Mouse (Mus musculus) limb, embryonic 14.5 days (tissue): ENCODE results near the gene Slc25a11. TPM values are rescaled to one million over a fixed set of nuclear protein-coding genes. Genes with fewer than 3 reads are reported as not detected.

Experiments
- ATAC-seq: fragments of 200-750 bp; cut with Nextera tagmentation; 2 replicates; pipeline ENCODE4 v1.8.0; 2017; ENCODE audit warnings: low read depth, moderate number of reproducible peaks, moderate TSS enrichment; ENCODE audit not compliant: low FRiP score
- DNase-seq: peaks from one replicate; pipeline ENCODE4 v3.0.0-alpha.2; 2015; ENCODE audit warnings: low spot score
- H3K27ac ChIP-seq: fragments of 300-500 bp; sonication (generic); replicated peaks from 2 replicates; pipeline ENCODE4 v1.5.1; 2014; ENCODE audit warnings: low read depth, mild to moderate bottlenecking, low read length, moderate library complexity, mixed read lengths
- H3K27me3 ChIP-seq: fragments of 300-500 bp; sonication (generic); 2 replicates; pipeline ENCODE4 v1.6.1; 2014; ENCODE audit warnings: low read length, mixed read lengths; ENCODE audit not compliant: control insufficient read depth, insufficient read depth
- H3K36me3 ChIP-seq: fragments of 300-500 bp; sonication (generic); 2 replicates; pipeline ENCODE4 v1.6.1; 2014; ENCODE audit warnings: mild to moderate bottlenecking, low read length, moderate library complexity, mixed read lengths; ENCODE audit not compliant: control insufficient read depth, insufficient read depth
- H3K4me1 ChIP-seq: fragments of 300-500 bp; sonication (generic); 2 replicates; pipeline ENCODE4 v1.6.1; 2014; ENCODE audit warnings: antibody characterized with exemption, low read length, mixed read lengths; ENCODE audit not compliant: control insufficient read depth, insufficient read depth
- H3K4me2 ChIP-seq: fragments of 300-500 bp; sonication (generic); replicated peaks from 2 replicates; pipeline ENCODE4 v1.6.1; 2014; ENCODE audit warnings: low read depth, mild to moderate bottlenecking, low read length, moderate library complexity; ENCODE audit not compliant: severe bottlenecking
- H3K4me3 ChIP-seq: fragments of 300-500 bp; sonication (generic); replicated peaks from 2 replicates; pipeline ENCODE4 v1.5.1; 2014; ENCODE audit warnings: low read length
- H3K9ac ChIP-seq: fragments of 300-500 bp; sonication (generic); 2 replicates; pipeline ENCODE4 v1.6.1; 2014; ENCODE audit warnings: mild to moderate bottlenecking, low read depth, low read length, moderate library complexity; ENCODE audit not compliant: severe bottlenecking
- H3K9me3 ChIP-seq: fragments of 300-500 bp; sonication (generic); 2 replicates; pipeline ENCODE4 v1.6.1; 2016; ENCODE audit warnings: low read length; ENCODE audit not compliant: control insufficient read depth
- POLR2A ChIP-seq: fragments of 200-500 bp; IDR thresholded peaks from 2 replicates; pipeline ENCODE4 v1.8.0; 2012; ENCODE audit warnings: inconsistent platforms, mild to moderate bottlenecking, moderate library complexity, borderline replicate concordance; ENCODE audit not compliant: insufficient read depth, insufficient read length; ENCODE audit errors: extremely low read depth
- WGBS: fragments of 180-500 bp; shearing (Covaris S2); extraction: QIAGEN DNeasy Blood & Tissue Kit; methylation state at CpG from one replicate; pipeline ENCODE4 v1.1.7; 2014; 5-methylcytosine and 5-hydroxymethylcytosine counted together
- polyA plus RNA-seq, 2 experiments: library from polyadenylated mRNA; depleted of rRNA in 1 of 2; stranded (reverse) in 1 of 2; unstranded in 1 of 2; fragments of >200 nt; fragmentation: Nextera tagmentation in 1 of 2; extraction: Ambion mirVana in 1 of 2; gene quantifications; 2 replicates each; pipeline versions ENCODE4 v1.2.1 to v1.2.3; 2012 to 2014

The Slc25a11 gene
- polyA plus RNA-seq, 2 experiments: 134 to 163 TPM

- H3K36me3 ChIP-seq: peaks cover 38% of the 10 kb centered on the region
- no peaks in the 10 kb centered on the region for H3K27me3 ChIP-seq
- H3K9me3 ChIP-seq: no peaks in the 10 kb centered on the region
- DNase-seq (peak; percentile 90), ATAC-seq (peak; percentile 32)
- H3K9ac ChIP-seq: peak within 1 kb of the TSS; percentile 96
- peak within 1 kb of the TSS; percentile 97 for H3K4me2 ChIP-seq
- H3K27ac ChIP-seq: peak within 1 kb of the TSS; percentile 97
- peaks cover 26% of the 10 kb centered on the region for H3K4me1 ChIP-seq
- H3K4me3 ChIP-seq: peak within 1 kb of the TSS; percentile 100
- TF ChIP-seq POLR2A: peak; percentile 88; the same call in 1 of the 2 replicates
- under 1% methylated on average over 49 of the region's 61 CpGs for WGBS
Measured at GRCm38 (mm10) chr11:70654198-70654922, 7.1 kb upstream of the Slc25a11 start, which contains the start of gene Pfn1. Gene Pfn1 (minus strand): TSS chr11:70654644.

GRCm38 (mm10) chr11:70653345-70654197 lies 6.3 kb upstream of the Slc25a11 start:
- peak overlapping the region; percentile 96 for H3K9ac ChIP-seq
- ATAC-seq: peak; percentile 41
- peak overlapping the region; percentile 97 for H3K4me2 ChIP-seq
- H3K36me3 ChIP-seq: peaks cover 46% of the 10 kb centered on the region
- H3K27ac ChIP-seq: peak overlapping the region; percentile 97
- H3K27me3 ChIP-seq: no peaks in the 10 kb centered on the region
- peak; percentile 64 for DNase-seq
- peaks cover 31% of the 10 kb centered on the region for H3K4me1 ChIP-seq
- no peak; the same call in 1 of the 2 replicates for TF ChIP-seq POLR2A
- H3K4me3 ChIP-seq: peak overlapping the region; percentile 100
- no peaks in the 10 kb centered on the region for H3K9me3 ChIP-seq
- under 1% methylated on average over 38 of the region's 63 CpGs for WGBS

- peaks cover 50% of the 10 kb centered on the region for H3K36me3 ChIP-seq
- no peak for DNase-seq
- TF ChIP-seq POLR2A: no peak
- ATAC-seq: no peak
- H3K9ac ChIP-seq: peak overlapping the region; percentile 96
- H3K27me3 ChIP-seq: no peaks in the 10 kb centered on the region
- peak overlapping the region; percentile 100 for H3K4me3 ChIP-seq
- H3K4me1 ChIP-seq: peaks cover 33% of the 10 kb centered on the region
- 44% methylated on average over 6 of the region's 6 CpGs for WGBS
- no peaks in the 10 kb centered on the region for H3K9me3 ChIP-seq
- peak overlapping the region; percentile 97 for H3K4me2 ChIP-seq
- peak overlapping the region; percentile 97 for H3K27ac ChIP-seq
Measured at GRCm38 (mm10) chr11:70652884-70653344, 5.6 kb upstream of the Slc25a11 start.

- DNase-seq (peak; percentile 66), ATAC-seq (no peak)
- H3K36me3 ChIP-seq: peaks cover 50% of the 10 kb centered on the region
- 50% methylated on average over 12 of the region's 12 CpGs for WGBS
- H3K9ac ChIP-seq: peak overlapping the region; percentile 96
- H3K9me3 ChIP-seq: no peaks in the 10 kb centered on the region
- H3K4me1 ChIP-seq: peaks cover 28% of the 10 kb centered on the region
- no peak for TF ChIP-seq POLR2A
- H3K27ac ChIP-seq: peak overlapping the region; percentile 97
- peak overlapping the region; percentile 97 for H3K4me2 ChIP-seq
- H3K27me3 ChIP-seq: no peaks in the 10 kb centered on the region
- H3K4me3 ChIP-seq: peak overlapping the region; percentile 100
Measured at GRCm38 (mm10) chr11:70652029-70652883, 5.0 kb upstream of the Slc25a11 start.

GRCm38 (mm10) chr11:70651391-70651790 lies 4.1 kb upstream of the Slc25a11 start:
- H3K36me3 ChIP-seq: peaks cover 50% of the 10 kb centered on the region
- no peak overlapping the region for H3K9ac ChIP-seq
- peaks cover 20% of the 10 kb centered on the region for H3K4me1 ChIP-seq
- H3K9me3 ChIP-seq: no peaks in the 10 kb centered on the region
- H3K4me3 ChIP-seq: no peak overlapping the region
- no peak for TF ChIP-seq POLR2A
- 0 out of 2 replicates have a peak overlapping the region, but pooled peaks have one; percentile 1 for H3K4me2 ChIP-seq
- WGBS: 71% methylated on average over 2 of the region's 2 CpGs
- no peak for ATAC-seq
- no peak for DNase-seq
- no peaks in the 10 kb centered on the region for H3K27me3 ChIP-seq
- H3K27ac ChIP-seq: no peak overlapping the region
